8 mouse cellular contexts compared by ENCODE assay signal in genomic region chr9:94538823-94539143, GRCm38 (mm10). TPM values are rescaled to one million over a fixed set of nuclear protein-coding genes. Genes with fewer than 3 reads are reported as not detected.
DNase-seq lines count a peak whose midpoint lies in the region; ATAC-seq and TF ChIP-seq lines count a peak whose summit lies in the region.

No protein-coding gene starts in this region.

- peak; percentile 53 for ATAC-seq in cerebellum, adult (ENCODE audit: insufficient number of reproducible peaks, low FRiP score, low TSS enrichment)
- ATAC-seq in neural tube, embryonic 11.5 days (ENCODE audit: insufficient read depth, low FRiP score, low TSS enrichment): no peak; the same call in 1 of the 2 replicates
- ATAC-seq in limb, embryonic 14.5 days (ENCODE audit: low FRiP score, low read depth): peak; percentile 27
- ATAC-seq in stomach, embryonic 15.5 days (ENCODE audit: insufficient read depth, low FRiP score, low read depth): peak; percentile 40

- peak overlapping the region; percentile 95 for H3K27ac ChIP-seq in neural tube, embryonic 11.5 days (ENCODE audit: low read depth, low read length)
- peak overlapping the region; percentile 93 for H3K27ac ChIP-seq in limb, embryonic 14.5 days (replicated peaks; ENCODE audit: low read depth, low read length)
- H3K27ac ChIP-seq in stomach, embryonic 15.5 days: peak overlapping the region; percentile 99

- H3K4me1 ChIP-seq in neural tube, embryonic 11.5 days (ENCODE audit: control insufficient read depth, insufficient read depth, low read length): peaks cover 5% of the 10 kb centered on the region; the same call in 1 of the 2 replicates
- H3K4me1 ChIP-seq in limb, embryonic 14.5 days (ENCODE audit: control insufficient read depth, insufficient read depth, low read length): peaks cover 10% of the 10 kb centered on the region
- peaks cover 3% of the 10 kb centered on the region; the same call in 1 of the 2 replicates for H3K4me1 ChIP-seq in stomach, embryonic 15.5 days

- peak overlapping the region; percentile 77 for H3K4me3 ChIP-seq in neural tube, embryonic 11.5 days (ENCODE audit: low read depth, low read length)
- H3K4me3 ChIP-seq in limb, embryonic 14.5 days (replicated peaks; ENCODE audit: low read length): peak overlapping the region; percentile 63
- H3K4me3 ChIP-seq in stomach, embryonic 15.5 days (replicated peaks): peak overlapping the region; percentile 70

- under 1% methylated on average over 22 of the region's 22 CpGs for WGBS in neural tube, embryonic 11.5 days
- WGBS in limb, embryonic 14.5 days: under 1% methylated on average over 20 of the region's 22 CpGs
- WGBS in stomach, embryonic 15.5 days: under 1% methylated on average over 22 of the region's 22 CpGs

- TF ChIP-seq POLR2A in limb, embryonic 14.5 days (IDR thresholded peaks at IDR 0.05; ENCODE audit: borderline replicate concordance, extremely low read depth, insufficient read depth, insufficient read length): no peak

- peak overlapping the region; percentile 83 for H3K9ac ChIP-seq in neural tube, embryonic 11.5 days (ENCODE audit: low read length)
- peak overlapping the region; percentile 84 for H3K9ac ChIP-seq in limb, embryonic 14.5 days (ENCODE audit: low read depth, low read length, severe bottlenecking)
- peak overlapping the region; percentile 71 for H3K9ac ChIP-seq in stomach, embryonic 15.5 days

- peak overlapping the region; percentile 77 for H3K4me2 ChIP-seq in neural tube, embryonic 11.5 days (ENCODE audit: low read depth)
- H3K4me2 ChIP-seq in limb, embryonic 14.5 days (replicated peaks; ENCODE audit: low read depth, low read length, severe bottlenecking): peak overlapping the region; percentile 70
- peak overlapping the region; percentile 87 for H3K4me2 ChIP-seq in stomach, embryonic 15.5 days

- no peaks in the 10 kb centered on the region for H3K36me3 ChIP-seq in neural tube, embryonic 11.5 days (ENCODE audit: control insufficient read depth, insufficient read depth, low read length)
- no peaks in the 10 kb centered on the region for H3K36me3 ChIP-seq in limb, embryonic 14.5 days (ENCODE audit: control insufficient read depth, insufficient read depth, low read length)
- no peaks in the 10 kb centered on the region for H3K36me3 ChIP-seq in stomach, embryonic 15.5 days

- no peaks in the 10 kb centered on the region for H3K27me3 ChIP-seq in neural tube, embryonic 11.5 days (ENCODE audit: control insufficient read depth, insufficient read depth, low read length)
- no peaks in the 10 kb centered on the region for H3K27me3 ChIP-seq in limb, embryonic 14.5 days (ENCODE audit: control insufficient read depth, insufficient read depth, low read length)
- H3K27me3 ChIP-seq in stomach, embryonic 15.5 days (replicated peaks): no peaks in the 10 kb centered on the region

- H3K9me3 ChIP-seq in neural tube, embryonic 11.5 days (ENCODE audit: control insufficient read depth, low read length): no peaks in the 10 kb centered on the region
- H3K9me3 ChIP-seq in limb, embryonic 14.5 days (ENCODE audit: control insufficient read depth, low read length): no peaks in the 10 kb centered on the region
- H3K9me3 ChIP-seq in stomach, embryonic 15.5 days: no peaks in the 10 kb centered on the region

- DNase-seq in cerebellum, postnatal 14 days: no peak
- DNase-seq in neural tube, embryonic 11.5 days (ENCODE audit: low spot score): no peak
- no peak for DNase-seq in neural tube, embryonic 10.5 days (ENCODE audit: extremely low spot score, low spot score)
- no peak for DNase-seq in limb, embryonic 14.5 days (ENCODE audit: low spot score)
- no peak for DNase-seq in adrenal gland, postnatal 36 days
- no peak for DNase-seq in frontal cortex, postnatal 10 days (ENCODE audit: low spot score in 2 of 2)

RNA-seq across cellular contexts. Expression of gene 1190002N15Rik, which starts 0.9 kb away (rescaled TPM):
- polyA plus RNA-seq in neural tube, embryonic 11.5 days (2014; fragmentation: Nextera tagmentation; extraction: Ambion mirVana): 34.2 TPM in 2 replicates
- polyA plus RNA-seq in limb, embryonic 14.5 days (2012; rRNA removed): 53.2 and 66.2 TPM in 2 replicates
- 47.7 and 67.4 TPM in 2 replicates for polyA plus RNA-seq in limb, embryonic 14.5 days (2014; fragmentation: Nextera tagmentation; extraction: Ambion mirVana)
- polyA plus RNA-seq in stomach, embryonic 15.5 days (2015; fragmentation: Nextera tagmentation; extraction: Ambion mirVana): 23.0 and 24.5 TPM in 2 replicates
- 10 to 100 TPM; 17.8 to 25.4 TPM for total RNA-seq in adrenal gland, postnatal 36 days (2021)
